Mouse (Mus musculus) thymus, adult 2 months (tissue): ENCODE results near the gene Cdkn1b.

ENCODE experiments used
- CTCF ChIP-seq: fragments of 200-500 bp; IDR thresholded peaks from 2 replicates; pipeline ENCODE4 v1.5.1; 2012; ENCODE audit warnings: mild to moderate bottlenecking, control low read depth, low read length, moderate library complexity, borderline replicate concordance; ENCODE audit not compliant: control insufficient read depth, poor library complexity, insufficient read depth; ENCODE audit errors: extremely low read depth
- POLR2A ChIP-seq: fragments of 200-500 bp; IDR thresholded peaks from 2 replicates; pipeline ENCODE4 v1.6.1; 2012; ENCODE audit warnings: mild to moderate bottlenecking, low read length, control low read depth, moderate library complexity; ENCODE audit not compliant: control insufficient read depth, poor library complexity, insufficient read depth; ENCODE audit errors: extremely low read depth

DNA sequence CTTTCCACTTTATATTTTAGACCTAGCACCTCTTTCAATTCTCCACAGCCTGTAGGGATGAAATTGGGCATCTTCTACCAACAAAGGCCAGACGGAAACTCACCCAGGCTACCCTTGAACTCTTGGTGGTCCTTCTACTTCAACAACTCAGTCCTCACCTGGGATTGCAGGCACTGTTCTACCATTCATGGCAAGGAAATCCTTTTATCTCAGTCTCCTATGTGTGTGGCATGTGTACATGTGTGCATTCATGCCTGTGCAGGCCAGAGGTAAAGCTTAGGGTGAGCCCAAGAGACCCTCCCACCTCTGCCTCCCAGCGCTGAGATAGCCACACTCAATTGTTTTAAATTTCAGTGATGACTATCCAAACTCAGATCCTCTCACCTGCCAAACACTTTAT, 34.7 kb upstream of the Cdkn1b start:
- TF ChIP-seq POLR2A (no peak), CTCF (no peak)
